Mouse (Mus musculus) liver, adult 2 months (tissue): ENCODE data around the gene Trp63. TPM values are rescaled to one million over a fixed set of nuclear protein-coding genes. Genes with fewer than 3 reads are reported as not detected.

Experiments
- DNase-seq: peaks from one replicate; pipeline ENCODE4 v3.0.0-alpha.2; 2011; ENCODE audit warnings: low read depth, low spot score; ENCODE audit errors: extremely low read depth
- H3K27ac ChIP-seq: fragments of 200-500 bp; replicated peaks from 2 replicates; pipeline ENCODE4 v1.5.1; 2012; ENCODE audit warnings: low read depth, mild to moderate bottlenecking, control low read depth, inconsistent platforms, low read length; ENCODE audit not compliant: insufficient read depth
- H3K27me3 ChIP-seq: fragments of 200-500 bp; 2 replicates; pipeline ENCODE4 v1.6.1; 2012; ENCODE audit warnings: mild to moderate bottlenecking, moderate library complexity, low read length, inconsistent platforms; ENCODE audit not compliant: control insufficient read depth, insufficient read depth
- H3K36me3 ChIP-seq: fragments of 200-500 bp; 2 replicates; pipeline ENCODE4 v1.6.1; 2012; ENCODE audit warnings: low read length, inconsistent platforms; ENCODE audit not compliant: control insufficient read depth, insufficient read depth
- H3K4me1 ChIP-seq: fragments of 200-500 bp; 2 replicates; pipeline ENCODE4 v1.6.1; 2011; ENCODE audit warnings: low read length; ENCODE audit not compliant: control insufficient read depth, insufficient read depth
- H3K4me3 ChIP-seq: fragments of 200-500 bp; 2 replicates; pipeline ENCODE4 v1.5.1; 2011; ENCODE audit warnings: low read depth, mild to moderate bottlenecking, control low read depth, low read length, moderate library complexity; ENCODE audit not compliant: insufficient read depth
- H3K79me2 ChIP-seq: fragments of 200-500 bp; 2 replicates; pipeline ENCODE4 v1.6.1; 2012; ENCODE audit warnings: inconsistent platforms, mild to moderate bottlenecking, low read length, moderate library complexity; ENCODE audit not compliant: control insufficient read depth, insufficient read depth
- H3K9ac ChIP-seq: fragments of 200-500 bp; 2 replicates; pipeline ENCODE4 v1.6.1; 2012; ENCODE audit warnings: low read depth, mild to moderate bottlenecking, control low read depth, inconsistent platforms, low read length
- CTCF ChIP-seq: fragments of 200-500 bp; IDR thresholded peaks from 2 replicates; pipeline ENCODE4 v1.5.1; 2011; ENCODE audit warnings: low read depth, low read length, control low read depth
- POLR2A ChIP-seq: fragments of 200-500 bp; IDR thresholded peaks from 2 replicates; pipeline ENCODE4 v1.6.1; 2011; ENCODE audit warnings: low read length, control low read depth; ENCODE audit not compliant: insufficient read depth; ENCODE audit errors: extremely low read depth
- WGBS: fragments of 180-500 bp; shearing (Covaris S2); methylation state at CpG from one replicate; pipeline ENCODE4 v1.1.7; 2018; 5-methylcytosine and 5-hydroxymethylcytosine counted together
- polyA plus RNA-seq: library from polyadenylated mRNA; depleted of rRNA; stranded (reverse); fragments of >200 nt; gene quantifications from 2 replicates; pipeline ENCODE4 v1.2.3, GENCODE M21; 2012
- total RNA-seq: library from RNA; depleted of rRNA; stranded (reverse); fragments of >200 nt; gene quantifications from 2 replicates; pipeline ENCODE4 v1.2.3, GENCODE M21; 2014

Trp63 gene
- total and polyA plus RNA-seq, 2 experiments: not detected

DNA sequence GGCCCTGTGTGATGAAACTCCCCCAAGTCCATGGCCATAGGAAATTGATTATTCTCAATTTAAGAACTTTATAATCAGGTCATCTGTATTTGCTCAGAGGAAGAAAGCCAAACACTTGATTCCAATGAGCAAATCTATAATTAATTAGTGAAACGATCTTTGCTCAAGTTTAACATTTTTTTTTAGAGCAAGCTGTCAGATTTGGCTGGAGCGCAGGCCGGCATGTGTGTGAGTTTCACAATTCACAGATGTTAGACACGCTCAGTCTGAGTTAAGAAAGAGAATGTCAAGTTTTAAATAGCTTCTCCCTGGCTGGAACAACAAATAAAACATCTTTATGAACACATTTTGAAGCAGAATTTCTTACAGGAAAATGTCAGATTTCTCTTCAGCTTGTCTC lies 1.0 kb upstream of the Trp63 start:
- no peak overlapping the region for H3K9ac ChIP-seq
- H3K36me3 ChIP-seq: no peaks in the 10 kb centered on the region
- H3K27me3 ChIP-seq: no peaks in the 10 kb centered on the region
- DNase-seq: peak; percentile 71
- H3K4me1 ChIP-seq: 0 out of 2 replicates have a peak, but pooled peaks cover 1% of the 10 kb centered on the region
- H3K27ac ChIP-seq: no peak overlapping the region
- TF ChIP-seq CTCF (no peak), POLR2A (no peak)
- no peak overlapping the region for H3K4me3 ChIP-seq
- no peaks in the 10 kb centered on the region for H3K79me2 ChIP-seq
- WGBS: 23% methylated on average over 4 of the region's 4 CpGs

DNA sequence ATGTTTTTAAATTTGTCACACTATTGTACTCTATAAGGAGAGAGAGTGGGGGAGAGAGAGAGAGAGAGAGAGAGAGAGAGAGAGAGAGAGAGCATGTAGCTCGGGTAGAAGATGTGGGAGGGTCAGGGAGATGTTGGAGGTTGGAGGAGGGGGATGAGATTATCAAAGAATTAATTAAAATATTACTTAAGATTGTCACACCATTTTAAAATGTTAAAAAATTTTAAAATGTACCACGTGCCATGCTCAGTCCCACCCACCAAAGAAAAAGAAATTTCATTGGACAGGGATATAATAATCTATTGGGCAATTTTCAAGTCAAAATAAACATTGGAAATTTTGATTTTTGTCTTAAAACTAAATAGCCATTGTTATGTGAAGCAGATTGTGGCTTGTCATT lies 1.0 kb downstream of the Trp63 start:
- WGBS: 56% methylated on average over 2 of the region's 2 CpGs
- Histone ChIP-seq H3K27ac (no peak overlapping the region), H3K27me3 (no peaks in the 10 kb centered on the region)

DNA sequence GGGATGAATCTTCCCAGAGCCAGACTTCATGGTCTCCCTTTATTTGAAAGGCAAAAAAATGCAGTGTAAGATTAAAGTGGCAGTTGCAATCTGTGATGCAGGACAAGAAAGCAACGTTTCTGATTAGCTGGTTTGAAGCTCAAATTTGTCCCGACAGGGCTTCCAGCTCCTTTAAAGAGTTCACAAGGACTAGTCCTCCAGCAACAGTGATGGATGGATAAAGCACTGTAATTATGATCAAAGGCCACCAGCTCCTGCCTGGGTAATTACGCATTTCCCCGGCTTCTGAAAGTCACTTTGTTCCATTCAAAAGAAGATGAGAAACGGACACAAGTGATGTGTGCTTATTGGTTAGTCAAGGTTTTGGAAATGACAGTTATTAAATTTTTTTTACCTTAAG lies 7.0 kb downstream of the Trp63 start:
- WGBS: 66% methylated on average over 5 of the region's 5 CpGs
- no peaks in the 10 kb centered on the region for H3K27me3 ChIP-seq
- no peaks in the 10 kb centered on the region for H3K4me1 ChIP-seq
- no peaks in the 10 kb centered on the region for H3K79me2 ChIP-seq
- DNase-seq: no peak
- no peaks in the 10 kb centered on the region for H3K36me3 ChIP-seq
- no peak for TF ChIP-seq CTCF
- TF ChIP-seq POLR2A: no peak
- no peak overlapping the region for H3K9ac ChIP-seq
- no peak overlapping the region for H3K4me3 ChIP-seq
- no peak overlapping the region for H3K27ac ChIP-seq

More for the DNA sequence above, 1.0 kb downstream of the Trp63 start:
- H3K36me3 ChIP-seq: no peaks in the 10 kb centered on the region
- DNase-seq: no peak
- H3K4me3 ChIP-seq: no peak overlapping the region
- 0 out of 2 replicates have a peak, but pooled peaks cover 1% of the 10 kb centered on the region for H3K4me1 ChIP-seq
- H3K9ac ChIP-seq: no peak overlapping the region
- no peak for TF ChIP-seq POLR2A
- no peak for TF ChIP-seq CTCF
- no peaks in the 10 kb centered on the region for H3K79me2 ChIP-seq

DNA sequence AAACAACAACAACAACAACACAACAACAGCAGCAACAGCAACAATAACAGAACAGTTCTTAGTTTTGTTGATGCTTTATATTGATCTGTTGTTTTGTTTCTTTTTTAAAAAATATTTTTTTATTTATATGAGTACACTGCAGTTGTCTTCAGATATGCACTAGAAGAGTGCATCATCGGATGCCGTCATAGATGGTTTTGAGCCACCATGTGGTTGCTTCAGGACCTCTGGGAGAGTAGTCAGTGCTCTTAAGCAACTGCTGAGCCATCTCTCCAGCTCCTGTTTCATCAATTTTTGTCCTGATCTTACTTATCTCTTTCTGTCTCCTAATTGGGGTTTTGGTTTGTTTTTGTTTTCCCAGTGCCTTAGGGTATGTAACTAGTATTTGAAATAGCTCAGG lies 17.7 kb downstream of the Trp63 start:
- DNase-seq: no peak
- TF ChIP-seq POLR2A (no peak), CTCF (no peak)
- H3K4me3 ChIP-seq: no peak overlapping the region
- 81% methylated on average over 2 of the region's 2 CpGs for WGBS
- H3K4me1 ChIP-seq: no peaks in the 10 kb centered on the region
- no peaks in the 10 kb centered on the region for H3K79me2 ChIP-seq
- no peaks in the 10 kb centered on the region for H3K36me3 ChIP-seq
- no peaks in the 10 kb centered on the region for H3K27me3 ChIP-seq
- H3K9ac ChIP-seq: no peak overlapping the region
- H3K27ac ChIP-seq: no peak overlapping the region

DNA sequence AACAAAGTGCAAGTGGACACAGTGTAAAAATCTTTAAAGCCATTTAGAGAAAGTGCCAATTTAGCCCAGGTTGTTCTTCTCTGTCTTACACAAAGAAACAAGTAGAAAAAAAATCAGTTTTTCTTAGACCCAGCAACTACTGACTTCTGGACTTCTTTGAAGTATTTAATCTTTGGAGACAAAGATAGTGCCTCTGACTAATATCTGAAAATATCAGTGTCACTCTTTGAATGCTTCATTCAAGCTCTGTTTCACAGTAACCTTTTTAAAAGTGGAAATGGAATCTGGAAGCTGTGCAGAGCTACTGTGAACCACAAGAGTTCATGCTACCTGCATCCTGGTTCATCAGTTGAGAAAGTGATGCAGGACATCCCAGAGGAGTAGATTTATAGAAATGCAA lies 22.7 kb downstream of the Trp63 start:
- no peak overlapping the region for H3K9ac ChIP-seq
- no peak for TF ChIP-seq POLR2A
- TF ChIP-seq CTCF: no peak
- H3K27ac ChIP-seq: no peak overlapping the region
- no peaks in the 10 kb centered on the region for H3K36me3 ChIP-seq
- H3K4me3 ChIP-seq: no peak overlapping the region
- no peaks in the 10 kb centered on the region for H3K27me3 ChIP-seq
- no peaks in the 10 kb centered on the region for H3K4me1 ChIP-seq
- no peak for DNase-seq
- H3K79me2 ChIP-seq: no peaks in the 10 kb centered on the region

DNA sequence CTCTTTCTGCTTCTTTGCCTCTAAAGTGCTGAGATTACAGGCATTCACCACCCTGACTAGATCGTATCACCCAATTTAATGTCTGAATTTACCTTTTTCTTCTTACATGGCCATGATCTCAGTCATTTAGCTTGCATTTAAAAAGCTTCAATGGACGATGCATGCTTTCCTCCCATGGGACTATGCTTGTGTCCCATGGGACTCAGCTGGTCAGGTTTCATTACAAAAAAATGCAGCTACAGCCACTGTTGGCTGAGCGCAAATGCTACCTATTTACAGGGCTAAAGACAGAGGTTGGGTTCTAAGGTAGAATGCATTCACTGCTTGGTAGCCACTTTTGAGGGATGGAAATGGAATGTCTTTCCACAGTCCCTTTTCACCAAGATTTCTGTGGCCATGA lies 32.2 kb downstream of the Trp63 start:
- DNase-seq: no peak
- 88% methylated on average over 3 of the region's 3 CpGs for WGBS
- Histone ChIP-seq H3K4me3 (no peak overlapping the region), H3K27ac (no peak overlapping the region), H3K27me3 (no peaks in the 10 kb centered on the region), H3K4me1 (no peaks in the 10 kb centered on the region), H3K36me3 (no peaks in the 10 kb centered on the region), H3K79me2 (no peaks in the 10 kb centered on the region), H3K9ac (no peak overlapping the region)
- no peak for TF ChIP-seq POLR2A
- TF ChIP-seq CTCF: no peak
